Mouse (Mus musculus) erythroblast, embryonic 14.5 days (primary cell): ENCODE results near the gene Epb41l2.

Source experiments
- GATA1 ChIP-seq: IDR thresholded peaks from 2 replicates; pipeline ENCODE4 v1.6.1; 2012; ENCODE audit warnings: low read length, inconsistent platforms, mixed read lengths
- TAL1 ChIP-seq: IDR thresholded peaks from 3 replicates; pipeline ENCODE4 v1.6.1; 2012; ENCODE audit warnings: low read length, inconsistent platforms, mixed read lengths

- TF ChIP-seq GATA1 (no peak), TAL1 (no peak)
These were observed 80.3 kb downstream of the Epb41l2 start for GRCm38 (mm10) chr10:25439856-25440255.
